Mouse (Mus musculus): ENCODE results near the gene Ptprn2.

Gene Ptprn2

GRCm38 (mm10) chr12:116594866-116595610 lies 109.5 kb downstream of the Ptprn2 start:
- DNase-seq (ENCODE audit: low read depth): no peak

GRCm38 (mm10) chr12:116595727-116596126 lies 110.2 kb downstream of the Ptprn2 start:
- no peak for DNase-seq (ENCODE audit: low read depth)

- no peak for DNase-seq (ENCODE audit: low read depth)
These were observed 111.5 kb downstream of the Ptprn2 start for GRCm38 (mm10) chr12:116596993-116597392.

GRCm38 (mm10) chr12:116597670-116598069 lies 112.2 kb downstream of the Ptprn2 start:
- no peak for DNase-seq (ENCODE audit: low read depth)

- no peak for DNase-seq (ENCODE audit: low read depth)
These were observed 112.8 kb downstream of the Ptprn2 start for GRCm38 (mm10) chr12:116598123-116599005.

GRCm38 (mm10) chr12:116599537-116599936 lies 114.0 kb downstream of the Ptprn2 start:
- DNase-seq (ENCODE audit: low read depth): no peak

- no peak for DNase-seq (ENCODE audit: low read depth)
These were observed 114.5 kb downstream of the Ptprn2 start for GRCm38 (mm10) chr12:116600054-116600453.

DNA sequence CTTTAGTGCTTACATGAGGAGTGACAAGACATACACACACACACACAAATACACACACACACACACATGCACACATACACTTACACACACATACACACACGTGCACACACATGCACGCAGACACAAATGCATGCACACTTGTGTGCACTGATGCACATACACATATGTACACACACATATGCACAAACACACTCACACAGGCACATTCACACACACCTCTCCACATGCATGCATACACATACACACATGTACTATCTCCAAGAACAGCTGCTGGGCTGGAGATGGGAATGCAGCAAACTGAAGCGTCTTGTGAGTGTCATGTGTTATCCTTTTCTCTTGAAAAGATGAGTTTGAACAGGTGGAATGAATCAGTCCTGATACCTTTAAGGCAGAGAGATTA lies 115.9 kb downstream of the Ptprn2 start:
- DNase-seq (ENCODE audit: low read depth): no peak

- no peak for DNase-seq (ENCODE audit: low read depth)
These were observed 116.4 kb downstream of the Ptprn2 start for GRCm38 (mm10) chr12:116601921-116602320.

- DNase-seq (ENCODE audit: low read depth): no peak
These were observed 123.1 kb downstream of the Ptprn2 start for GRCm38 (mm10) chr12:116608598-116608997.

- DNase-seq (ENCODE audit: low read depth): peak; percentile 29
These were observed 134.3 kb downstream of the Ptprn2 start for GRCm38 (mm10) chr12:116619868-116620267.

GRCm38 (mm10) chr12:116620299-116620698 lies 134.8 kb downstream of the Ptprn2 start:
- DNase-seq (ENCODE audit: low read depth): no peak

- DNase-seq (ENCODE audit: low read depth): no peak
These were observed 136.0 kb downstream of the Ptprn2 start for GRCm38 (mm10) chr12:116621325-116622040.

- peak; percentile 23 for DNase-seq (ENCODE audit: low read depth)
These were observed 137.3 kb downstream of the Ptprn2 start for GRCm38 (mm10) chr12:116622665-116623387.

GRCm38 (mm10) chr12:116625391-116626281 lies 140.1 kb downstream of the Ptprn2 start:
- no peak for DNase-seq (ENCODE audit: low read depth)

DNA sequence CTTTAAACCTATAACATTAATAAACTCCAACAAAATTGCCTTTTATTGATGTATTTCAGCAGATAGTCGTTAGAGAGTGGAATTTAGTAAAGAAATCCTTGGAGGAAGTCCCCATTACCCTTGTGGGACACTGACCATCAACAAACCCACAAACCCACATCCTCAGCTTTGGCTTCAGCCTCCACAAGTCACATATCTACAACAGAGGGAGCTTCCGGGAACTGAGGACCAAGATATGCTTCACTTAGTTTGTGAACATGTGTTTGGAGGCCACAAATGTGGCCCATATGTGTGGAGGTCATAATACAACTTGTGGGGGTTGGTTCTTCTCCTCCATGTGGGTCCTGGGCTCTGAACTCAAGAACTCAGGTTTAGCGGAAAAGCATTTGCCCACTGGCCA lies 143.5 kb downstream of the Ptprn2 start:
- no peak for DNase-seq (ENCODE audit: low read depth)

- DNase-seq (ENCODE audit: low read depth): no peak
These were observed 152.0 kb downstream of the Ptprn2 start for GRCm38 (mm10) chr12:116637498-116637897.

- DNase-seq (ENCODE audit: low read depth): no peak
These were observed 155.4 kb downstream of the Ptprn2 start for GRCm38 (mm10) chr12:116640871-116641270.

- no peak for DNase-seq (ENCODE audit: low read depth)
These were observed 156.0 kb downstream of the Ptprn2 start for GRCm38 (mm10) chr12:116641339-116642190.

DNA sequence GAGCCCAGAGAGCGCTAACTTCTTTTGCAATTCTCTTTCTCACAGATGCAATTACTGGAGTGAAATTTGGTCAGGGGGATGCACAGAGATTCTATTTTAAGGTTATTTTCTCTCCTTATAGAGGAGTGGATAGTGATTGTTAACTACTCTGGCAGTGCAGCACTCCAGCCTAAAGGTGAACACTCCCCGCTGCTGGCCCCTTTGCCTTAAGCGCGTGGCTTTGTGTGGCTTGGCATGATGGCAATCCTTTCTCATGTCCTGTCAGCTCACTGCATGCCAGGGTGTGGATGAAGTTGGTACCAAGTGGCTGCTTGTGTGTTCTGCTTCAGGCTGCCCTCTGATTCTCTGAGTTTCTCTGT lies 156.7 kb downstream of the Ptprn2 start:
- no peak for DNase-seq (ENCODE audit: low read depth)
